Mouse (Mus musculus) kidney, adult 2 months (tissue): ENCODE results near the gene Ahcyl1.

Experiments
- CTCF ChIP-seq: fragments of 200-500 bp; conservative IDR thresholded peaks from 2 replicates; pipeline ENCODE4 v1.5.1; 2011; ENCODE audit warnings: low read depth, mild to moderate bottlenecking, control low read depth, low read length, moderate library complexity, mixed read lengths; ENCODE audit not compliant: insufficient read depth, insufficient read length
- POLR2A ChIP-seq: fragments of 200-500 bp; IDR thresholded peaks from one replicate; pipeline ENCODE4 v1.6.1; 2011; ENCODE audit warnings: low read depth, low read length, control low read depth

- TF ChIP-seq CTCF (no peak), POLR2A (no peak)
These were observed 2.0 kb downstream of the Ahcyl1 start for GRCm38 (mm10) chr3:107694256-107694900.
